Mouse (Mus musculus): ENCODE data around the gene Zbtb8b. TPM values are rescaled to one million over a fixed set of nuclear protein-coding genes. Genes with fewer than 3 reads are reported as not detected.
"Not testable (repeated sequence)": the region's sequence is repeated elsewhere in the genome, so short reads cannot be mapped to it uniquely, and the experiment has no call there.

Zbtb8b gene
- total RNA-seq, 2 experiments from 2014 or later, result 4.2 to 4.6 TPM

DNA sequence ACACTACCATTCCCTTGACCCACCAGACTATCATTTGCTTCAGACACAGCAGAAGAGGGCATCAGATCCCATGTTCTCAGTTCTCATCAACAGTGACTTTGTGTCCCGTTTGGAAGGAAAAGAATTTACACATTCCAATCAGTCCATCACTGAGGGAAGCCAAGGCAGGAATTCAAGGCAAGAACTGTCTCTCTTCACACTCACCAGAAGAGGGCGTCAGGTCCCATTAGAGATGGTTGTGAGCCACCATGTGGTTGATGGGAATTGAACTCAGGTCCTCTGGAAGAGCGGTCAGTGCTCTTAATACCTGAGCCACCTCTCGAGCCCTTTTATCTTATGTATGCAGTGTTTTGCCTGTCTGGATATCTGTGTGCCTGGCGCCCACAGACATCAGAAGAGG is 22.3 kb downstream of the Zbtb8b start:
- DNase-seq (ENCODE audit: extremely low spot score in 1 of 2, low spot score in 1 of 2), result no peak

DNA sequence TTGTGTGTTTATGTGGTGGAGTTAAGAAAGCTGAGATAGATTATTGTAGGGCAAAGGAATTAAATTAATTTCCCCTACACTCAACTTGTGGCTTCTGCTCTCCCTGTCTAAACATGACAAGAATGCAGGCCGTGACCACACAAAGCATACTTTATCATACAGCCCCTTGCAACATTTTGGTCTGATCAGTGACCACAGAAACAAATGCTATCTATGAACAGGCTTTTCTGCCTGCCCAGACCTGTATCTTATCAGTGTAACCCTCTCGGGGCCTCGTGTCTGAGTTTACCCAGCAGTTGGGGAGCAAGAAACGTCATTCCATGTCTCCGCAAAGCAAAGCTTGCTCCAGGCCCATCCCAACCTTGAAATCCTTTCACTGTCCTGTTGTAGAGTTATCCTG is 24.2 kb downstream of the Zbtb8b start:
- no peak for DNase-seq (ENCODE audit: extremely low spot score in 1 of 2, low spot score in 1 of 2)

DNA sequence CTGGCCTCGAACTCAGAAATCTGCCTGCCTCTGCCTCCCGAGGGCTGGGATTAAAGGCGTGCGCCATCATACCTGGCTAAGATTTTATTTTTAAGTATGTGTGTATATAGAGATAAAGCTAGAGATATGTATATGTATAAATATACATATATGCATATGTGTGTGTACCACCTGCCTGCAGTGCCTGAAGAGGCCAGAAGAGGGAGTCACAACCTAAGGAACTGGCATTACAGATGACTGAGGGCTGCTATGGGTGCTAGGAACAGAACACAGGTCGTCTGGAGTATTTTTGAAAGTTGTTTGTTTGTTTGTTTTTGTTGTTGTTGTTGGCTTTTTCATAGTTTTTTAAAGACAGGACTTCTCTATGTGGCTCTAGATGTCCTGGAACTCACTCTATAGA is 24.8 kb downstream of the Zbtb8b start:
- no peak for DNase-seq (ENCODE audit: extremely low spot score in 1 of 2, low spot score in 1 of 2)

DNA sequence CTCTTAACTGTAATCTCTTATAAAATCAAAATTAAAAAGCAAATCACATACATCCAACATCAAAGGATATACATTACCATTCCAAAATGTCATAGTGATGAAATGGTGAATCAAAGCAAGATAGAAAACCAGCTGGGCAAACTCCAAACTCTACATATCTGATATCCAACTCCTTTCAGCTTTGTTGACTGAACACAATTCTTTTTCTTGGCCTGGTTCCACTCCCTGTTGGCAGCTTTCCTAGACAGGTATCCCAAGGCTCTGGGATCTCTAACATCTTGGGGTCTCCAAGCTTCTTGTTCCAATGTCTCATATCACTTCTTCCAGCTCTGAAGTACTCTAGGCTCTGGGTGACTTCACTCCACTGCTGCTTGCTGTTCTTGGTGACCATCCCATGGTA is 29.7 kb downstream of the Zbtb8b start:
- DNase-seq (ENCODE audit: extremely low spot score in 1 of 2, low spot score in 1 of 2), result no peak

DNA sequence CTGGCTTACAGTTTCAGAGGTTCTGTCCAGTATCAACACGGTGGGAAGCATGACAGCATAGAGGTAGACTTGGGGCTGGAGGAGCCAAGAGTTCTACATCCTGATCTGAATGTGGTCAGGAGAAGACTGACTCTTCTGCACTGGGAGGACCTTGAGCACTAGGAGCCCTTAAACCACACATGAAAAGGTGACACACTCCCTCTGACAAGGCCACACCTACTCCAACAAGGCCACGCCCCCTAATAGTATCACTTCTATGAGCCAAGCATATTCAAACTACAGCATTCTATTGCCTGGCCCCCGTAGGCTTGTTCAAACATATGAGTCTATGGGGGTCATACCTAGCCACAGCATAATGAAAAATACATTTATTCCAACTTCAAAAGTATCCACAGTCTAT is 30.1 kb downstream of the Zbtb8b start:
- not testable (repeated sequence) for DNase-seq (ENCODE audit: extremely low spot score in 1 of 2, low spot score in 1 of 2)

DNA sequence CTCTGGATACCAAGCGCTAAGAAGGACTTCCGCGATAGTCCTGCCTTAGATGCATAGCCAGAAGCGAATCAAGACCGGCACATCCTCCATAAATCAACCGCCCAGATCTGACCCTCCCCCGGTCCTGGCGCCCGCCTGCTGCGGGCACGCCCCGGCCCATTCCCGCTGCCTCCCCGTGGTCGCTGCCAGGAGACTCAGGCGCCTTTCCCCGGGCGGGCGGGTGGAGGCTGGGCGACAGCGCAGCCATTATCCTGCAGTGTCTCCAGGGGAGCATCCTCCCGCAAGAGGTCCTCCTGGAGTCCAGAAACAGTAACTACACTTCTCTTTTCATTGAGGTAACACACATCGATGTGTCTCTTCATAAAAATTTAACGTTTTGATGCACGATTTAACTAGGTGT is 34.2 kb downstream of the Zbtb8b start:
- peak; percentile 24 to 28 for DNase-seq (ENCODE audit: extremely low spot score in 1 of 2, low spot score in 1 of 2)

DNA sequence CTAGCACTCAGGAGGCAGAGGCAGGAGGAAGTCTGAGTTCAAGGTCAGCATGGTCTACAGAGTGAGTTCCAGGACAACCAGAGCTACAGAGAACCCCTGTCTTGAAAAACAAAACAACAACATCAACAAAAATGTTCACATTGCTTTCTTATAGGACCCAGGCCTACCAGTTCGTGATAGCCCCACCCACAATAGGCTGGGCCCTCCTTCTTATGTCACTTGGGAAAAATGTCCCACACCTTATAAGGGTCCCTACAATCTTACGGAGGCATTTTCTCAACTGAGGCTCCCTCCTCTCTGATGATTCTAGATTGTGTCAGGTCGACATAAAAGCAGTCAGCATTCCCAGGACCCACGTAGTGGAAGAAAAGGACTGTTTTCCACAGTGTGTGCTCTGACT is 40.8 kb downstream of the Zbtb8b start:
- DNase-seq (ENCODE audit: extremely low spot score in 1 of 2, low spot score in 1 of 2), result no peak

DNA sequence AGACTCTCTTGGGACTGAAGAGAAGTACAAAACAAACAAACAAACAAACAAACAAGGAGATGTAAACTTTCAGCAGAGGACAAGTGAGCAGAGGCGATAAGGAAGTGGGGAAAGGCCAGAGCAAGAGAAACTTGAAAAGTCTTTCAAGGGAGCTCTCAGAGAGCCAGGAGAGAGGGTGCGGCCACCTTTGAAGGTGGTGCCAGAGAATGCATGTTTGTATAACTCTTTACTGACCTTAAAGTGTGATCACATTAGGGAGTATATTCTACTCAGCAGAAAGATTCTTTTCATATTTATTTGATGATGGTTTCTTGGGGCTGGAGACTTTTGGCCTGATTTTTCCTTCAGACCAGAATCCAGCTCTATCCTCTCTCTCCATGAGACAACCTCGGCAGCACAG is 43.7 kb downstream of the Zbtb8b start:
- DNase-seq (ENCODE audit: extremely low spot score in 1 of 2, low spot score in 1 of 2), result no peak

DNA sequence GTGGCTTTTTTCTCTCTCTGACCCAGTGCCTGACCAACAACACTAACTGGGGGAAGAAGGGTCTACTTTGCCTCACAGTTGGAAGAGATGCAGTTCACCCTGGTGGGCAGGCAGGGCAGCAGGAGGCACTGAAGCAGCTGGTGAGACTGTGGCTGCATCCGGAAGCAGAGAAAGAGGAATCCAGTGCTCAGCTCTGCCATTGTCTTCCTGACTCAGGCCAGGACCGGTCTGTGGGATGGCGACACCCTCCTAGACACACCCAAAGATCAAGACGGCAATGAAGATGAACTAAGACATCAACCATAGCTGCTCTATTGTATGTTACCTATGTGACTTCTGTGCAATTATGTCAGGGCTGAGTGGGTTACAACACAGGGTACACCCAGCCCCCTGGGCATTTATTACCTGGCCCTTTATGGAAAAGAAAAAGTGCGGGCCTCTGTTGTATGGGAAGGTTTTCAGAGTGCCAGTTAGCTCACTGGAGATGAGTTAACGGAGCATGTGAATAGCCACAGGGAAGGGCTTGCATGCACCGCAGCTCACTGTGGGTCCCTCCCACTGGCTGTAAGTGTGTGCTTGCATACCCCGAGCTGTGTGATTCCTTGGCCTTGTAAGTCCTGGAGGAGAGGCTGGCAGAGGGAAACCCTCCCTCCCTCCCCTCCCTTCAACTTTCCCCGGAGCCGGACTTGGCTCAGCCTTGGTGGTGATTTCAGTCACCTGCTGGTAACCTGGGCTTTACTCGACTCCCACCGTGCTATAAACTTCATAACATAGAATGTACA is 46.4 kb downstream of the Zbtb8b start:
- DNase-seq (ENCODE audit: extremely low spot score in 1 of 2, low spot score in 1 of 2), result no peak

DNA sequence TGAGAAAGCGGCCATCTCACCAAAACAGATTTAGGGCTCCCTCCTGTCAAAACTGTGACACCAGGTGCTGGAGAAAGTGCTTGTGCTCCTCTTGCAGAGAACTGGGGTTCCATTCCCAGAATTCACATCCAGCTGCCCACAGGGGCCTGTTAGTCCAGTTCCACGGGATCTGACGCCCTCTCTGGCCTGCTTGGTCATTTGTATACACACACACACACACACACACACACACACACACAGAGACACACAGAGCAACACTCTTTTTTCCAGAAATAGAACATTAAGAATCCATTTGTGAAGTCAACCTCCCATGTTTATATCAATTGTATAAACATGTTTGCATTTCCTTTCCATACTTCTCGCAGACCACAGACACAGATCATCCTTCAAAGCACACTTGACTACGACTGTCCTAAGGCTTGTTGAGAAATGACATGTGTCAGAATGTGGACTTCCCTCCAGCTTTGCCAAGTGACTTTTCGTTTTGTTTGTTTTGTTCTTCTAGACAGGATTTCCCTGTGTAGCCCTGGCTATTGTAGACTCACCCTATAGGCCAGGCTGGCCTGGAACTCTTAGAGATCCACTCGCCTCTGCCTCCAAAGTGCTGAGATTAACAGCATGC is 49.6 kb downstream of the Zbtb8b start:
- DNase-seq (ENCODE audit: extremely low spot score in 1 of 2, low spot score in 1 of 2), result no peak

DNA sequence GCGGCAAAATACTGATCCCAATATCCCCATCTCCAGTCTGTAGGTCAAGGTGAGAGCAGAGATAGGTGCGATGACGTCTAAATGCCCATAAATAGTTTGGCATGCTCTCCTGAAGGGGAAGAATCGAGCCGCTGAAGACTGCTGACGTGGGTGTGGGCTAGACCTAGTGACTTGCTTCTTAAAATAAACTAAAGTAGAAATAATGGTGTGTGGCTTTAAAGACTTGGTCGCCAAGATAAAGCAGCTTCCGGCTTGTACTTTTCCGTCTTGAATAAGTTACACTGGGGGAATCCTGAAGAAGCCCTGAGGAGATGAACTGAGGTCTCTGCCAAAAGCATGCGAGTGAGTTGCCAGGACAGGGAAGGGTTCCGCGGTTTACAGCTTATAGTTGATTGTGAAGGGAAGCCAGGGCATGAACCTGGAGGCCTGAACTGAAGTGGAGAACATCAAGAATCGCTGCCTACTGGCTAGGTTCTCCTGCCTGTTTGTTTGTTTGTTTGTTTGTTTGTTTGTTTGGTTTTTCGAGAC is 50.4 kb downstream of the Zbtb8b start:
- no peak for DNase-seq (ENCODE audit: extremely low spot score in 1 of 2, low spot score in 1 of 2)

DNA sequence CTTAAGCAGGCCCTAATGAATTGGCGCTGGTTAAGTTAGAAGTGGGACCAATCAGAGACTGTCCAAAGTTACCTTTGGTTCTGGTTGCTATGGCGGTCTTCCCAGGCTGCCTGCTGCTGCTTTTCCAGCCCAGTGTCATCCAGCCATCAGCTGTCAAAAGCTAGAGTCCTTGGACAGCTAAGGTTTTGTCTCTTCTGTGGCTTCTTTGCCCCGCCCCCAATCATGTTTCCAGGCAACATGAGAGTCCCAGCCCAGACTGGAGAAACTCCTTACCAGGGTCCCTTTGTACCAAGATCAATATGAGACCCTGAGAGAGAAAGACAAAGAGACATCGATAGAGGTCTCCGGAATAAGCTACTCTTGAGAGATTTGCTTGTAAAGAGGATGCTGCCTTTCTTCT is 52.2 kb downstream of the Zbtb8b start:
- no peak for DNase-seq (ENCODE audit: extremely low spot score in 1 of 2, low spot score in 1 of 2)

DNA sequence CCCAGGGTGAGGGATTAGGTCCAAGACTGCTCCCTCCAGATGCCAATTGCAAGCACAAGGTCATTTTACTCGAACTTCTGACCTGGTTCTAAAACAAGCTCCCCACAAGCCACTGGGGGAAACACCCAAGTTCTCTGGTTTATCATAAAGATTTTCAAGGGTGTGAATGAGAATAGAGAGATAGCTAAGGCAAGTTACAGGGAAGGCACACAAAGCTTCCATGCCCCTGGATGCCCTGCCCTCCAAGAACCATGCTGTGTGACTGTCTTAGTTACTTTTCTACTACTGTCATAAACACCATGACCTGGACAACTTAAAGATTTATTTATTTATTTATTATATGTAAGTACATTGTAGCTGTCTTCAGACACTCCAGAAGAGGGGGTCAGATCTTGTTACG is 53.7 kb downstream of the Zbtb8b start:
- DNase-seq (ENCODE audit: extremely low spot score in 1 of 2, low spot score in 1 of 2), result no peak

DNA sequence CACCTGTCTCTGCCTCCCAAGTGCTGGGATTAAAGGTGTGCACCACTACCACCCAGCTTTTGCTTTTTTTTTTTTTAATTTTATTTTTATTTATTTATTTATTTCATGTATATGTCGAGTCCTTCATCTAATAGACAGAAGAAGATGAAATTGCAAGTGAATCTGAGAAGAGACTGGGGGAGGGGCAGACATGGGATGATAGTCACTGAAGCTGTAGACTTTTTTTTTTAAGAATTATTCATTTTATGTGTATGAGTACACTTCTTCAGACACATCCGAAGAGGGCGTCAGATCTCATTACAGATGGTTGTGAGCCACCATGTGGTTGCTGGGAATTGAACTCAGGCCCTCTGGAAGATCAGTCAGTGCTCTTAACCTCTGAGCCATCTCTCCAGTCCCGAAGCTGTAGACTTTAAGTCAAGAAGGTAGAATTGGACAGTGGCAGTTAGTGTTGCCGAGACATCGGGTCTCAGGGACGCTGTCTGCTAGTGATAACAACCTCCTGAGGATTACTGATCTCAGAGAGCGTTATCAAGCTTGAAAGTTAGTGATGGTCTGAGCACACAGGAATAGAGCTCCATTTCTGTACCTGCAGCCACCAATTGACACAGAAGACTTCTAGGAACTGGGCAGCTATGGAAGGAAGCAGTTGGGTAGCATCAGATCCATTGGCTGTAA is 54.2 kb downstream of the Zbtb8b start:
- no peak for DNase-seq (ENCODE audit: extremely low spot score in 1 of 2, low spot score in 1 of 2)

DNA sequence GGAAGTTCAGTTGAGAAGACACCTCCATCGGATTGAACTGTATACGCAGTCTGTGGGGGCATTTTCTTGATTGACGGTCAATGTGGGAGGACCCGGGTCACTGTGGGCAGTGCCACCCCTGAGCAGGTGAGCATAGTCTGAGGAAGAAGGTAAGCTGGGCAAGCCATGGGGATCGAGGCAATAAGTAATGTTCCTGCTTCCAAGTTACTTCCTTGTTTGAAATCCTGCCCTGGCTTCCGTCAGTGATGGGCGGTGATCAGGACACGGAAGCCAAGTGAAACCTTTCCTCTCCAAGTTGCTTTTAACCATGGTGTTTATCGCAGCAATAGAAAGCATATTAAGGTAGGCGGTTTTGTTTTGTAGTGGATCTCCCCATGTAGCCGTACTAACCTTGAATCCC is 55.0 kb downstream of the Zbtb8b start:
- DNase-seq (ENCODE audit: extremely low spot score in 1 of 2, low spot score in 1 of 2), result no peak

DNA sequence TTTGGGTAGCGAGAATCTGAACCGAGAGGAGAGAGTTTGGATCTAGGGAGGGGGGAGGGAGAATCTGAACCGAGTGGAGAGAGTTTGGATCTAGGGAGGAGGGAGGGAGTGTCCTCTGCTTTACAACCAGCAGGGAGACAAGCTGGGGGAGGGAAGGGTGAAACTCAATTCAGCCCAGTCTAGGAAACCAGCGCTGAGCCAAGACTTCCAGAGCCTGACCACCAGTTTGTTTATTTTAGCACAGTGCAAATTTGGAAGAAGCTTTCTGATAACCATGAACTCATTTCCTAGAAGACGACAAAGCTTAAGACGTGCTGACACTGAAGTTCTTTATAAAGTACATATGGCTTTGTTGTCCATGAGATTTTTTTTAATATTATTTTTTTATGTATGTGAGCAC is 56.2 kb downstream of the Zbtb8b start:
- DNase-seq (ENCODE audit: extremely low spot score in 1 of 2, low spot score in 1 of 2), result no peak

DNA sequence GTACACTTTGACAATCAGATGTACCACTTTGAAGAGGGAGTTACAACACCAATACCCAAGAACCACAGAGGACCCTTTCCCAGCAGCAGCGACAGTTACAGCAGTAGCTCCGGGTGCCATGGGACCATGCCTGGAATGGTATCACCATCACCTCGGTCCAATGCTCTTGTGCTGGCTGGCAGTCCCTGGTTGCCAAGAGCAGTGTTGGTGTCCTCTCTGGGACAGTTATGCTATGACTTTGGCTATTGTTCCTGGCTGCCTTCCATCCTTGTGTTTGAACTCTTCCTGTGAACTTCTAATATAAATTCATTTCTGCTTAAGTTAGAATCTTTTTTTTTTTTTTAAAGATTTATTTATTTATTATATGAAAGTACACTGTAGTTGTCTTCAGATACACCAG is 57.1 kb downstream of the Zbtb8b start:
- DNase-seq (ENCODE audit: extremely low spot score in 1 of 2, low spot score in 1 of 2), result no peak

DNA sequence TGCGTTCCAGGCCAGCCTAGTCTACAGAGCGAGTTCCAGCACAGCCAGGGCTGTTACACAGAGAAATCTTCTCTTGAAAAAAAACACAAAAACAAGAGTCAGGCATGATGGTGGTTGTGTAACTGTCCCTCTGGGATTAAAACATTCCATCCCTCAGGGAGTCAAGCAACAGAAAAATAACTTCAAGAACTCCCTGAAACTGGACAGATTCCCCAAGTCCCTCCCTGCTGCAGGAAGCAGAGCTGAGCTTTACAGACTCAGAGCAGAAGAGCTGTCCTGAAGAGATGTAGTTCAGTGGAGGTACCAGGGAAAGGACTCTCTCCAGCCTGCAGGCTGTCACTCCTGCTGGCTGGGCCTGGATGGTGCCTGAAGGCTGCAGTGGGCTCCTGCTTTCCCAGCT is 58.2 kb downstream of the Zbtb8b start:
- DNase-seq (ENCODE audit: extremely low spot score in 1 of 2, low spot score in 1 of 2), result no peak

DNA sequence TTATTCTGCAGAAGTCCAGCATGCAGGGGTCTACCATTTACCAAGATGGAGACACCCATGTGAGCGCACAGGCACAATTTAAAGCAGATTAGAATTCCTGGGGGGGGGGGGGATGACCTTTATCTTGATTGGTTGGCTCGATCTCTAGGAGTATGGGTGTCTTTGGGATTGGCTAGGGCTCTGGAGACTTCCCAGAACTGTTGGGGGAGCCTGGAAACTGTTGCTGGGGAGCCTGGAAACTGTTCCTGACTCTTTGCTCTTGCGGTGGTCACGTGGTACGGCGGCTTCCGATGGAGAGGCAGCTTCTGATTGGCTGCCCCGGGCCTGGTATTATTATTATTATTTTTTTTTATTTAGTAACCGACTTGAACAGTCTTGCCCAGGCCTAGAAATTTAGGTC is 58.6 kb downstream of the Zbtb8b start:
- DNase-seq (ENCODE audit: extremely low spot score in 1 of 2, low spot score in 1 of 2), result no peak

DNA sequence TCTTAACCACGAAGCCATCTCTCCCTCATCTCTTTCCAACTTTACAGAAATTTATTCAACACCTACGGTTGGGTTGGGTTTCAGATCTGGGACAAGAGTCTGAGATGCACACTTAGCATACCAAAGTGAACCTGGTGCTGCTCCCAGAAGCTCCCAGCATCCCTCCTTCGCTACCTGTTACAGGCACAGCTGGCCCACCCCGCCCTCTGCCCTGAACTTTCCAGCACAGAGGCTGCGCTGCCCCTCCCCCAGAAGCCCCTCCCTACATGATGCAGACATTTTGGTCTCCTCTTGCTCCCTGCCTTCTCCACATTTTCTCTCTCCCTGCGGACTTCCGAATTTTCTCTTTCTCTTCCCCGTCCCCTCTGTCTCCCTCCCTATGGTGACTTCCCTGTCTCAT is 59.5 kb downstream of the Zbtb8b start:
- DNase-seq (ENCODE audit: extremely low spot score in 1 of 2, low spot score in 1 of 2), result no peak

DNA sequence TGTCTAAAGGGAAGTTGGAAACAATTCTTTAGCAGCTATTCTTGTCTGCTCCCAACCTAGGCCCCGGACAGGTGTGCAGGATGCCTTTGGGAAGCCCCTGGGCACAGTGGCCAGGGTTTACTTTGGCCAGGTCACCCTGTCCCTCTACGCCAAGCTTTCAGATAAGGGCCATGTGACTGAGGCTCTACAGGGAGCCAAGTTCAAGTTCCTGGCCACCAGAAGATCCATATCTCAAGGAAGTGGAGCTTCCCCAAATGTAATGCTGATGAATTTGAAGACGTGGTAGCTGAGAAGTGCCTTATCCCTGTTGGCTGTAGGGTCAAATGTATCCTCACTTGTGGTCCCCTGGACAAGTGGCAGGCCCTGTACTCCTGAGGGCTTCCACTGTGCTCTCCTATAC is 60.8 kb downstream of the Zbtb8b start:
- DNase-seq (ENCODE audit: extremely low spot score in 1 of 2, low spot score in 1 of 2), result no peak

Data from layer of hippocampus, postnatal 25 days (tissue).